Mouse (Mus musculus) ZHBTc4 (cell line): ENCODE results near the gene Ano6.
"Not testable (repeated sequence)": the region's sequence is repeated elsewhere in the genome, so short reads cannot be mapped to it uniquely, and the experiment has no call there.

ENCODE experiments used
- DNase-seq: peaks from one replicate; pipeline ENCODE4 v3.0.0-alpha.2; 2011; ENCODE audit warnings: low read depth, low spot score

The Ano6 gene

DNA sequence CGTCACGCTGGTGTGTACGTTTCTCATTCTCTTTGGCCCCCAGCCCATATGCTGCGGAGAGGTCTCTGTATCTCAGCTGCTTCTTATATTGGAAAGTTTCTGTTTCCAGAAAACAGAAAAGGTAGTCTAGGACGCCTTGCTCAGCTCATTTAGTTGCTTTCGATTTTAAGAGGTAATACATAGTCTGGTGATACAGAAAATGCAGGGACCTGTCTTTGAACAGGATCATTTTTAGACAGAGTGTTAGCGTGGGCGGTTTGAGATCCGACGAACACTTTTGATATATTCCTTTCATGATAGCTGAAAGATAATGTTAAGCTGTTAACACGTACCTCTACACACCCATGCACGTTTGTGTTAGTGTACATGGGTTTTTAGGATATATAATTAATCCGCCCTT lies 35.9 kb downstream of the Ano6 start:
- DNase-seq, result no peak

DNA sequence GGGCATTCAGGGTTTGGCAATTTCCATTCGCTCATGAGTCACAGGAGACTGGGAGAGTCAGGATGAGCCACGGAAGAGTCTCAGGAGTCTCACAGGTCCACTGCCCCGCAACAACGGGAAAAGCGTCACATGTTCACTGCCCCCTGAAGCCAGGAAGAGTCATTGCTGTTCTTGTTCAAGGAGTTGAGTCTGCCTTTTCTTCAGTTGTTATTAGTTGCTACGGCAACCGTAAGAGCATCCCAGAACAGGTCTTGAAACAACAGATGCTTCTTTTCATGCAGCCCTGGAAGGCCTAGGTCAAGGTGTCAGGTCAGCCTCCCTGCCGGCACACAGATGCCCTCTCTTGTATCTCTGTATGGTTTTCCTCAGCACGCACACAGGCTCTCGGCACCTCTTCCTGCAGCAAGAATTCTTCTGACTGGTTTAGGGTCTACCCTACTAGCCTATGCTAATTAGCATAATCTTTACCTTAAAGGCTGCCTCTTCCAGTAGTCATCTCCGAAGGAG lies 36.9 kb downstream of the Ano6 start:
- peak; percentile 53 for DNase-seq

DNA sequence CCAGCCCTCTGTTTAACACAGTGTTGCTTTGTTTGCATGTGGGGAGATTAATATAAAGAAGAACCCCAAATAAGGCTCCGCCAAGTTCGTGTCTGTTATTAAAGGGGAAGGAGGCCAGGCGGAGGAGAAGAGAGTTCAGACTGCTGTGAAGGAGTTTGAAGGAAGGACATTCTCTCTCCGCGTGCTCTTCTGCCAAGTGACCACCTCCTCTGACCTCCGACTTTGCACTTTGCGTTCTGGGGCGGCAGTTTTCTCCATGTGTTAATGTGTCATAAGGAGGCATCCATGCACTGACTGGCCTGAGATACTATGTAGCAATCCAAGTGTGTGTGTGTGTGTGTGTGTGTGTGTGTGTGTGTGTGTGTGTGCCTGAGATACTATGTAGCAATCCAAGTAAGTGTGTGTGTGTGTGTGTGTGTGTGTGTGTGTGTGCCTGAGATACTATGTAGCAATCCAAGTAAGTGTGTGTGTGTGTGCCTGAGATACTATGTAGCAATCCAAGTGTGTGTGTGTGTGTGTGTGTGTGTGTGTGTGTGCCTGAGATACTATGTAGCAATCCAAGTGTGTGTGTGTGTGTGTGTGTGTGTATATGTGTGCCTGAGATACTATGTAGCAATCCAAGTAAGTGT lies 37.5 kb downstream of the Ano6 start:
- DNase-seq, result not testable (repeated sequence)

DNA sequence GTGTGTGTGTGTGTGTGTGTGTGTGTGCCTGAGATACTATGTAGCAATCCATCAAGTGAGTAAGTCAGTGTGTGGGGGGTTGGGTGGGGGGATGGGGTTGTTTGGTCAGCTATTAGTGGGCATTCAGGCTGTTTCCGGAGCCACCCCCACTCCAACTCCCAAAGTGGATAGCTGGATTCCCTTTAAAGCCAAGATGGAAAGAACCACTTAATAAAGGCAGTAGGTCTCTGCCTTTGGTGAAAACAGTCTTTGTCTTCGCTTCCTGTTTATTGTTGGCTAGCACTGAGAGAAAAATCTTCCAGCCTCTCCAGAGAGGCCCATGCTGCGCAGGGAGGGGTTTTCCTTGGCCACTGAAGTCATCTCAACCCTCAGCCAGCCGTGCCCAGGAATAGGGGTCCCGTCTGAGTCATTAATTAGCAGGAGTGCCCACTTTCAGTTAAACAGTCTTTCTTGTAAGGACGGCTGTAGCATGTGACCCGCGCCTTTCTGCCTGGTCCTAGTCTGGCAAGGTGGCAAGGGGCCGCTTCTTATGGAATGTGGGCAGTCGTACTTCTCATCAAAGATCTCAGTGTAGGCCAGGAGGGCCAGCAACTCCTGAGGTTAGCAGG lies 38.1 kb downstream of the Ano6 start:
- DNase-seq, result peak; percentile 38

DNA sequence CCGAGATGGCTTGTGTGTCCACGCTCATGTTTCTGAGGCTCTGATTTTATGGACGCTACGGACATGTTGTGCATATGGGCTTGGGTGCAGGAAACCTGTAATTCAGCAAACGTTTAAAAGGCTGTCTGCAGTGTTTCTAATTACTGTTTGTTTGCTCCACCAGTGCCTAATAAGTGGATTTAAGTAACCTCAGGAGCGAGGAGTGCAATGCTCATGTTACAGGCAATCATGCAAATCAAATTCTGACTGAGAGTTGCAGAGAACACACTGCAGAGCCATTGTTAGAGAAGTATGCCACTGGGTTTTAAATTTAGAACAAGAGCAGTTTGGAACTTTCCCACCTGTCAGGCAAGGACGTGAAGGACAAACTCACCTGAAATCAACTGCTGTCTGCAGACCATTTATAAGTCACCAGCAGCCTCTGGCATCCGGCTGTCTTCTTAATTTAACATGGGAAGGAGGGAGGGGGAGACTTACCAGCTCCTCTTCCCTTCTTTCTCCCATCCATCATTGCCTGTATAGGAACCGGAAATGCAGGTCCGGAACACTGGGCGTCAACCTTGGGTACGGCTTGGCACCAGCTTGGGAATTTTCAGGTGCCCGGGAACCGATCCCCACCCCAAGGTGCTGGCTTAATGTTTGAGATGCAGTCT lies 39.0 kb downstream of the Ano6 start:
- DNase-seq, result peak; percentile 42

DNA sequence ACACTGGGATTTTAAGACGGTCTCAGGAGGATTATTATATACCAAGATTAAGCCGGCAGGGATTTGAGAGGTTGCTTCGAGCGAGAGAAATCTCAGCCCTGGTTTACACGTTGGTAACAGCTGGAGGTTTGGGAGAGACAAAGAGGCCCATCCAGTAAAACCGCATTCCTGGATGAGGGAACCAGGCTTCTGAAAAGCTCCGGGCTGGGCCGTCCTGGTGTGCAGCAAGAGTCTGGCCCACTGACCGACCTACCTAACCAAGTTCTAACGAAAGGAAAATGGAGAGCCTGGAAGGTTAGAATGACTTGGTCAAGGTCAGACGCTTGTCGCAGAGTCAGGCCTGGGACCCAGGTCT lies 39.5 kb downstream of the Ano6 start:
- peak; percentile 68 for DNase-seq

DNA sequence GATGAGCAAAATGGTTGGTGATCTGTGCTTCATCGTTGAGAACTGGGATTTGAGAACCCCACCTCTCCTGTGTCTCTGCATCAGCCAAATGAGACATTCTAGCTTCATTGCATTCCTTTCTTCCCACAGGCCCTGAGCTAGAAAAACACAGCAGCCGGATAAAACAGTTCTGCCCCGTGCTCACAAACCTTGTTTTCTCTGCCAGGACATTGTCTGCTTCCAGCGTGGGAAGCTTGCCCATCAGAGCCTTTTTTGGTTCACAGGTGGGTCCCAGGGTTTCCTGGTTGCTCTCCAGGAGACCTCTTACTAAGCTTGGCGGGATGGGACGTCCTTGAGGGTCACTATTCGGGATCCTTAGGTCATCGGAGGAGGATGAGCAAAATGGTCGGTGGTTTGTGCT lies 42.6 kb downstream of the Ano6 start:
- DNase-seq, result no peak

DNA sequence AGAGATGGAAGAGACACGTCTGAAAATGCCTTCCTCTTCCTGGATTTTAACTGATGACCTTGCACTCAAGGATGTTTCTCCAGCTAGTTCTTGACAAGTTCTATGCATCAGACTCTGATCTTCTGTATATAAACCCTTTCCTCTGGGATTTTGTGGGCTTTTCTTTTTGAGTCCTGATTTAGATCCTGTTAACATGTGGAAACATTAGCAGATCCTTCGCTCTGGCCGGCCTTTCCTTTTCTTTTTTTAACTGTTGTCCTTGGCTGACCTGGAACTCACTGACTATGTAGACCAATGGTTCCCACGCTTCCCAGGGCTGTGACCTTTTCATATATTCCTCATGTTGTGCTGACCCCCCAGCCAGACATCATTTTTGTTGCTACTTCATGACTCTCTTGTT lies 45.4 kb downstream of the Ano6 start:
- DNase-seq, result no peak

DNA sequence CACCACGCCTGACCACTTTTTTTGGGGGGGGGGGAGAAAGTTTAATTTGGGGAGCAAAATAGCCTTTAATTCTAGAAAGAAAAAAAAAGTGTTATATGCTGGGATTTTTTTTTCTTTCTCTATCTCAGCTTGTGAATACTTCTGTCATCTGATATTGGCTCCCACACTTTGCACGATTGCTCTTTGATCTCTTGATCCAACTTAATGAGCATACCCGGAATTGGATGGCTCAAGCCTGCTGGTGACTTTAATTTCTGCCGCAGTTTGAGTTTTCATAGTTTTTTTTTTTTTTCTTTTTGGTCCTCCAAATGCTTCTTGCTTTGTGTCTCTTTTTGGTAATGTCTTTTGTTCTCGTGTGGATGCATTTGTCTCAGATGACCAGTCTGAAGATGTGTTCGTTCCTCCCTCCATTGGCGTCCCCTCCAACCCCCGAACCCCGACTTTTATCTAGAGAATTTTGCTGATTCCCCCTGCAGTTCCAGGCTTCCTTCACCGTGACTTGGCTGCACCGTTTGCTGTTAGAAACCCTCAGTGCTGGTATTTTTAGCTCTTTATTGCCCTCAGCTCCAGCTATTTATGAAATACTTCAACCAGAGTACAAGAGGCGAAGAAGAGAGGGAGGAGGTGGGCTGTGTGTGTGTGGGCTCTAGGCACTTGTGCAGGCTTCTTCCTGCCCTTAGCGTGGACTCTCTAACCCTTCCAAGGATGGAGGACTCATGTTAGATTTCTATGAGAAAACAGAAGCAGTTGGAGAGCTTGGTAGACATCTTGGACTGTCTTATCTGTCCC lies 46.2 kb downstream of the Ano6 start:
- no peak for DNase-seq

DNA sequence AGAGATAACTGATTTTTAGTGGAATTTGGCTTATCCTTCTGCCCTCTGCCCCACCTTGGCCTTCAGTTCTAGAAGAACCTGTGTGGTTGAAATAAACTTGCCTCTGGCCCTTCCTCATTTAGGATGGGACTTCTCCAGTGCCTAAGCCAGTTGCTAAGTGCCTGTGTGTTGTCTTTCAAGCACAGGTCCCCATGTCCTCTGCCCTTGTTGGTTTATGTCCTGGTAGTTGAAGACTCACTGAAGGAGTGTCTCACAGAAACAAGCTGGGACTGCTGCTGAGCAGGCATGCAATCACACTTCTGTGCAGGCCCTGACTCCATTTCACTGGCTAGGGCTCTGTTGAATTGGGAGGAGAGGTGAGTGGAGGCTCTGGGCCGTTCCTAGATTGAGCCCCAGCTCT lies 46.9 kb downstream of the Ano6 start:
- DNase-seq, result no peak

DNA sequence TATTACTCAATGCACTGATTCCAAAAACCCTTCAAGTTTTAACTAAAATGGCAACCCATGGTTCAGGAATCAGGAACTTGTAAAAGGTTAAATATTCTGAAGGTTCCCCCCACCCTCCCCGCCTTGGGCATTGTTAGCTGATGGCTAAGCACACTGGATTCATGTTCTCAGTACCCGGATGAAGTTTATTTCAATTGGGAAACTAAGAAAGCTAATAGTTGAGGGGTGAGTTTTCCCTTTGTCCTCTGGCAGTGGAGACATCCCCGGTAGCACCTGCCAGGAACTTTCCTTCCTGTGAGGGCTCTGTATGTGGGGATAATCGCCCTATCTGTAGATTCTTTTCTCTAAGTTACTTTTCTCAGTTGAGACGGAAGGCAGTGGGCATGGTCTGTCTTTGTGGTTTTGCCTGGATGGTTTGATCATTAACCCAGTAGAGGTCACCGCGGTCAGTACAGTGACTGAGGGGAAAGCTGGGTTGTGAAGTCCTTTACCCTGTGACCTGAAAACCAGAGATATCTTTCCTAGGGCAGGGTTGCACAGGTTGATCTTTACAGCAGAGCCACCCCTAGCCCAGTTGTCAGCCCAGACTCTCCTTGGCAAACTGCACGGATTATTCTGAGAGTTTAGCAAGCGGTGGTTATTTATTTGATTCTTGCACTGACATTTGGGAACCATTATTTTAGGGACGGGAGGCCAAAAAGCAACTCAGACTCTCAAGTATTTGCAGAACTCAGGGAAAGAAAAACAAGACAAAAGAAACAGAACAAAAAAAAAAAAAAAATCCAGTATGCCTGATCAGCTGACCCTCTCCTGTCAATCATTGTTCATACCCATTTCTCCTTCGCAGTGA lies 47.8 kb downstream of the Ano6 start:
- DNase-seq, result no peak

DNA sequence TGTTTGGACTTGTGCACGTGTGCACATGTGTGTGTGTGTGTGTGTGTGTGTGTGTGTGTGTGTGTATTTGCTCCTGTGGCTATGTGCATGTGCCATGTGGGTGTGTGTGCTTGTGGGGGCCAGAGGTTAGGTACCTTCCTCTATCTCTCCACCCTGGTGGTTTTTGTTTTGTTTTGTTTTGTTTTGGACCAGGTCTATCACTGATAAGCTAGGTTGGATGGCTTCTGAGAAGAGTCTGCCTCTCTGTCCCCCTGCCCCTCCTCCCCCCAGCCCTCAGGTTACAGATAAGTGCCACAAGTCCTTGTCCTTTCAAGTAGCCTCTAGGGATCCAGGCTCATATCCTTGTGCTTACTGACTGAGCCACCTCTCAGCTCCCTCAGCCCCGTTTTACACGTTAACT lies 49.1 kb downstream of the Ano6 start:
- no peak for DNase-seq

DNA sequence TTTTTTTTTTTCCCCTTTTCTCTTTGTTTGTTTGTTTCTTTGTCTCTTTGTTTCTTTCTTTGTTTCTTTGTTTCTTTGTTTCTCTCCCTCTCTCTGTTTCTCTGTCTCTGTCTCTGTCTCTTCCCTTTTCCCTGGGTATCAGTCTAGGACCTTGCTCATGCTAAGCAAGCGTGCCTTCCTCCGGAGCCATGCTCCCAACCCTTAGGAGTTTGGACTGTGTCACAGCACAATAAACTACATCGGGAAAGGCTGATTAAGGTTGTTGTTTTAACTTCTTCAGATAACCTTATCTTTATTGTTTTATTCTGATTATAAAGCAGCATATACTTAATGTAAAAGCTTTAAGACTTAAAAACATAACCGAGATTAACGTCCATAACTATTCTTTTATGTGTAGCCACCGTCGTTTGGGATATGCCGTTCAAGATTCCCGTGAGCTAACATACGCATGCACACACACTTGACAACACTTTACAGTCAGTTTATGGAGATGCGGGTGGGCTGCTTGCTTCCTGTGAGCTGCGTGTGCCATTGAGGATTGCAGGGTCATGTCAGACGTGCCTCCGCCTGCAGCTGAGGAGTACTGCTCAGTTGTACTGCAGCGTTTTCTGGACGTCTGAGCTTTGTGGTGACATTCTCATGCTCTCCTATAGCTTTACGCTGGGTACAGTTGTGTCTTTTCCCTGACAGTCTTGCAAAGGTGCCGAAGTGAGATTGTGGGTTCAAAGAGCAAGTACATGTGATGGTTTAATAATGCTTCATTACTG lies 52.7 kb downstream of the Ano6 start:
- DNase-seq, result no peak

DNA sequence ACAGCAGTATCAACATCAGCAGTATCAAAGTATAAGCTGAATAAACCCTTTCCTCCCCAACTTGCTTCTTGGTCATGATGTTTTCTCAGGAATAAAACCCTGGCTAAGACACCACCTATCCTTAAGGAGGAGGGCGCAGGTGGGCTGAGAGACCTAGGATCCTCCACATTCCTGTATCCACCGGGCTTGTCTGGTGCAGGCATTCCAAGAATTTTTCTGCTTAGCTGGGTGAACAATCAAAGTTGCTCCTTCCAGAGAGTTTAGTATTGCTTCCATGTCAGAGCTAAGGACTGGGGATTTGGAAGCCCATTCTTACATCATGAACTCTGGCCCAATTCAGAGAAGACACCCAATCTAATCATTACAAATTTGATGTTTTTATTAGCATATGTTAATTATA lies 53.8 kb downstream of the Ano6 start:
- DNase-seq, result peak; percentile 66

DNA sequence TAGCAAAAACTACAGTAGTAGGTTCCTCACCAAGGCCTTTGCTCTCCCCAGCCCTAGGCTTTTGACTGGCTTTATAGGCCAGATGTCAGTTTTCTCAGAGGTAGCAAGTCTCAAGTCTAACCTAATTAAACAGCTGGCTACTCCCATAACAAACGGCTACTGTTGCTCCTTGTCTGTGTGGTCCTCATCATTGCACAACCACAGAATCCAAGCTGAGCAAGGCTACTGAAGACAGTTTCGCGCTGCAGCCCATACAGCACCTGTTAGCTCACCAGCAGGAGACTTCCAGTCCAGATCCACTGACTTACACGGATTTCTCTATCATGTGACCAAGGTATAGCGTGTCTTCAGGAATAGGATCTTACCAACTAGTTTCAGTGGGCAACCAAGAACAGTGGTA lies 55.5 kb downstream of the Ano6 start:
- DNase-seq, result no peak

DNA sequence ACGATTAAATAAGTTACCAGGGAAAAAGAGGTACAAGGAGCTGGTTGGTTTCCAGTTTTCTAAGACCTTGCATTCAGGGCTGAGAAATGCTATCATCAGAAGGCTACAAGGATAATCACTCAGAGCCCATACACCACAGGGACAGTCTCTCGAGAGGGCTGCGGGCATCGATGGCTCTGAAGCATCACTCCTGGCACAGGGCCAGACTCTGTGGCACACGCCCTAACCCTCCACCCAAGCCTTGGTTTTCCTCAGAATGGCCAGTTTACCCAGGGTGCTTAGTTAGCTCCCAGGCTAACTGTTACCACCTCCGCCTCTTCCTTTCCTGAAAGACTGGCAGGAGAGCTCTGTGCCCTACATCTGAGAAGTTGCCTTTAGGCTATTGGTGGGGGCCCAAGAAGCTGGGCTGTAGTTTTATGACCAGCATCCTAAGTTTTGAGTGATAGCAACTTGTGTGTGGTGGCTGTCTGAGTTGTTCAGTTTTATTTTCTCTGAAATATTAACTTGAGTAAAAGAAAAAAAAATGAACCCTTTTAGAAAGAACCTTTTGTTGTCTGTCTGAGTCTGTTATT lies 57.9 kb downstream of the Ano6 start:
- no peak for DNase-seq

DNA sequence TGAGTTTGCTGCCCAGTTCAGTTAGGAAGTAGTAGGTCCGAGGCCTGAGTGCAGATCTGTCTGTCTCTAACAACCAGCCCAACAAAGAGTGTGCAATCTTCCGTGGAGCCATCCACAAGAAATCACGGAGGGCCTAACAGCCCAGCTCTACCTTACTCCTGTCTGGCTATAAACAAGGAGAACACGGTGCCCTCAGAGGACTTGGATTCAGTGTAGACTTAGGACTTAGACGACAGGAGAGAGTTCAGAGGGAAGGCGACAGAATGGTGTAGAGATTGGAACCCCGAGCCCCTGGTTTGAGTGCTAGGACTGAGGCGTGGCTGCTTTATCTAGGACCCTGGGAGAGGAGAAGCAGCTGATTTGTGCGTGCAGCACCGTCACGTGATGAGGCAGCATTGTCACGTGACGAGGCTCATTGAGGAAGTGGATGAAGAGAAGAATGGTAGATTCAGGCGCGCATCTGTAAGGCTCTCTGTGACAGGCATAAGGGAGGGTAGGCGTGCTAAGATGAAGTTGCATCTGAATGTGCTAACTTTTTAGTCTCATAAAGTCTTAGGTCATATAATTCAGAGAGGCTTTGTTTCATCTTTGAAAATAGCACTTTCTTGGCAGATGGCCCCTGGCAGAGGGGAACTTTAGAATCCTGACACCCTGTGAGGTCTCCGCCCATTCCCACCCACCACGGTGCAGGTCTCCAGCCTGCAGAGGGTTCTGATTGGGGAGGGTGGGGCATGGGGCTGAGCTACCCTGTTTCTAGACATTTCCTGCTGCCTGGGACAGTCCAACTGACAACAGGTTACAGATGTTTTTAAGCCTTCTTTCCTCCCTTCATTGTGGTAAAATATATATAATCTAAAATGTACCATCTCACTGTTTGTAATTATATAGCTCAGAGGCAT lies 59.1 kb downstream of the Ano6 start:
- peak; percentile 91 for DNase-seq

DNA sequence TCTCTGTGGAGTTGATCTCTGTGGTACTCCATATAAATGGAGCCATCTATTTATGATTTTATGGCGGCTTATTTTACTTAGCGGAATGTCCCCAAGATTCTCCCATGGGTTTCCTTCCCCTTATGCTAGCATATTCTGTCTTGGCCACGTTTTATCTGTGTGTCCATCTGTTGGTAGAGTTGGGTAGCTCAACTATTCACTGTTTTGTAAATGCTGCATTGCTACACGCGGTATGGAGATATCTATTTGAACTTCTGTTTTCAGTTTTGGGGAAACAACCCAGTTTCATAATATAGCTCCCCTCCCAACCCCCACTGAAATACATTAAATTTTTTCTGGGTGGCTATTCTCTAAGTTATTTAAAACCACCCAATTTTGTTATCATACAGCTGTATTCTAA lies 59.9 kb downstream of the Ano6 start:
- no peak for DNase-seq
